Mouse (Mus musculus) kidney, adult 2 months (tissue): ENCODE measurements around the gene Ccdc88b. TPM values are rescaled to one million over a fixed set of nuclear protein-coding genes. Genes with fewer than 3 reads are reported as not detected.

Experiments used
- DNase-seq: peaks from one replicate; pipeline ENCODE4 v3.0.0; 2021
- H3K27ac ChIP-seq: fragments of 200-500 bp; 2 replicates; pipeline ENCODE4 v1.5.1; 2012; ENCODE audit warnings: low read depth, low read length, control low read depth, inconsistent platforms; ENCODE audit not compliant: insufficient read depth
- H3K27me3 ChIP-seq: fragments of 200-500 bp; replicated peaks from 2 replicates; pipeline ENCODE4 v1.6.1; 2012; ENCODE audit warnings: mild to moderate bottlenecking, moderate library complexity, low read length, inconsistent platforms; ENCODE audit not compliant: control insufficient read depth, insufficient read depth
- H3K36me3 ChIP-seq: fragments of 200-500 bp; 2 replicates; pipeline ENCODE4 v1.6.1; 2012; ENCODE audit warnings: mild to moderate bottlenecking, moderate library complexity, low read length, inconsistent platforms; ENCODE audit not compliant: control insufficient read depth, insufficient read depth
- H3K4me1 ChIP-seq: fragments of 200-500 bp; 2 replicates; pipeline ENCODE4 v1.6.1; 2011; ENCODE audit warnings: low read length; ENCODE audit not compliant: control insufficient read depth, insufficient read depth
- H3K4me3 ChIP-seq: fragments of 200-500 bp; 2 replicates; pipeline ENCODE4 v1.5.1; 2011; ENCODE audit warnings: mild to moderate bottlenecking, low read depth, low read length, control low read depth; ENCODE audit not compliant: insufficient read depth
- CTCF ChIP-seq: fragments of 200-500 bp; conservative IDR thresholded peaks from 2 replicates; pipeline ENCODE4 v1.5.1; 2011; ENCODE audit warnings: low read depth, mild to moderate bottlenecking, control low read depth, low read length, moderate library complexity, mixed read lengths; ENCODE audit not compliant: insufficient read depth, insufficient read length
- POLR2A ChIP-seq: fragments of 200-500 bp; IDR thresholded peaks from one replicate; pipeline ENCODE4 v1.6.1; 2011; ENCODE audit warnings: low read depth, low read length, control low read depth
- WGBS: fragments of 180-500 bp; shearing (Covaris S2); methylation state at CpG from one replicate; pipeline ENCODE4 v1.1.7; 2018; 5-methylcytosine and 5-hydroxymethylcytosine counted together
- polyA plus RNA-seq: library from polyadenylated mRNA; depleted of rRNA; stranded (reverse); fragments of >200 nt; gene quantifications from 2 replicates; pipeline ENCODE4 v1.2.3, GENCODE M21; 2012

Gene Ccdc88b
- polyA plus RNA-seq, 1 experiment: 2.1 TPM

DNA sequence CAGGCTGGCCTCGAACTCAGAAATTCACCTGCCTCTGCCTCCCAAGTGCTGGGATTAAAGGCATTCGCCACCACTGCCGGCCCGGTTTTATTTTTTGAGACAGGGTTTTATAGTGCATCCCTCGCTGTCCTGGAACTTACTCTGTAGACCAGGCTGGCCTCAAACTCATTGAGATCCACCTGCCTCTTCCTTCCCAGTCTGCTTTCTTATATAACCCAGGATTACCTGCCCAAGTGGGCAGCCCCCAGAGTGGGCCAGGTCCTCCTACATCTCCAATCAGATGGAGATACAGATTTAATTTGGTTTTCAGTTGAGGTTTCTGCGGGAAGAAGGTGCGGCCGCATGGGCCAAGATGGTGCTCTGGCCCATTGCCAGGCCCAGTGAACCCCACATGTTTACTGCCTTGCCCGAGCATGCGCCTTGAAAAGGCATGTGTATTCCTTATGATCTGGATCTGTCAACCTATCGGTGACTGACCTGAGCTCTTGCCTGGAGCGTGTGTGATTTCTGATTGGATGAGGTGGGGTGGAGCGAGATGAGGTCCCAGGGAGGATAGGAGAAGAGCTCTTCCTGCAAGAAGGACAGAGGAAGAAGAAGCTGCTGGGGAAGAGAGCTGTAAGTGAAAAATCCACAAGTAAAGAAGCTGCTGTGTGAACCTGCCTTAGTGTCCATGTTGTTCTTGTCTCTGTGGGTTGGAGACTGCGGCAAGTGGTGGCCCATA is 35.9 kb upstream of the Ccdc88b start:
- Histone ChIP-seq H3K4me3 (no peak overlapping the region), H3K27ac (no peak overlapping the region), H3K27me3 (no peaks in the 10 kb centered on the region), H3K36me3 (no peaks in the 10 kb centered on the region), H3K4me1 (0 out of 2 replicates have a peak, but pooled peaks cover 2% of the 10 kb centered on the region)
- no peak for DNase-seq
- TF ChIP-seq POLR2A (no peak), CTCF (no peak)
- WGBS: 96% methylated on average over 14 of the region's 14 CpGs

DNA sequence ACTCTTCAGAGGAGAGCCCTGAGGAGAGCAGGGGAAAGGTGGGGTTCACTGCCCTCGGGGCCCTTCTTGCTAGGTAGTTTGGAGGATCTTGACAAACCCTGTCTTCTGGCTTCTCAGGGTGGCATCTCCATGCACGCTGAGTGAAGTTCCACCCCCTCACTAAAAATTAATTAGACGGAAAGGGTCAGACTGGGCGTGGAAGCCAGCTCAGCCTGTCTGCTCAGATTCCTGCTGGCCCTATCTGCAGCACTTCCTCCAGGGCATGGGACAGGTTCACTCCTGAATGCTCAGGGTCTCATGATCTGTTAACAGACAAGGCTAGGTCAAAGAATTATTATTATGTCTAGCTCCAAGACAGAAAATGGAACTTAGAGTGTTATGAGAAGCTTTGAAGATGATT is 34.5 kb upstream of the Ccdc88b start:
- TF ChIP-seq CTCF (no peak), POLR2A (no peak)
- DNase-seq: peak; percentile 63
- H3K27ac ChIP-seq: no peak overlapping the region
- no peaks in the 10 kb centered on the region for H3K27me3 ChIP-seq
- no peak overlapping the region for H3K4me3 ChIP-seq
- H3K36me3 ChIP-seq: no peaks in the 10 kb centered on the region
- WGBS: 27% methylated on average over 4 of the region's 4 CpGs
- H3K4me1 ChIP-seq: 0 out of 2 replicates have a peak, but pooled peaks cover 2% of the 10 kb centered on the region

DNA sequence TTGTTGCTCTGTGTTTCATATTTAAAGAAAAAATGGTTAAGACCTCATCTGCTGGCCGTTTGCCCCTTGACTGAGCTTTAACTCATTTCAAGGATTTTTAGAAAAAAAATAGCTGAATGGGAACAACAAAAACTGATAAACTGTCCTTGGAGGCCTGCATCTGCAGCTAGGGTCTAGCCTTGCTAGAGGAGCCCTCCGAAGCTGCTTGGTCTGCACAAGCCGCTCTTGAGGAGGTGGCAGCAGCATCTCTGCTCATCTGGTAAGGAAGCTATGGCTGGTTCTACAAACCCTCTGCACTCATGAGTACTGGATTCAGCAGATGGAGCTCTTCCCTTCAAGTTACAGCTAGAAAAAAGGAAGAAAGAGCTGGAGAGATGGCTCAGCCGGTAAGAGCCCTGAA is 20.0 kb upstream of the Ccdc88b start:
- Histone ChIP-seq H3K27ac (no peak overlapping the region), H3K4me3 (no peak overlapping the region), H3K36me3 (no peaks in the 10 kb centered on the region), H3K4me1 (no peaks in the 10 kb centered on the region), H3K27me3 (no peaks in the 10 kb centered on the region)
- TF ChIP-seq POLR2A (no peak), CTCF (no peak)
- no peak for DNase-seq
- WGBS: 88% methylated on average over 4 of the region's 4 CpGs

DNA sequence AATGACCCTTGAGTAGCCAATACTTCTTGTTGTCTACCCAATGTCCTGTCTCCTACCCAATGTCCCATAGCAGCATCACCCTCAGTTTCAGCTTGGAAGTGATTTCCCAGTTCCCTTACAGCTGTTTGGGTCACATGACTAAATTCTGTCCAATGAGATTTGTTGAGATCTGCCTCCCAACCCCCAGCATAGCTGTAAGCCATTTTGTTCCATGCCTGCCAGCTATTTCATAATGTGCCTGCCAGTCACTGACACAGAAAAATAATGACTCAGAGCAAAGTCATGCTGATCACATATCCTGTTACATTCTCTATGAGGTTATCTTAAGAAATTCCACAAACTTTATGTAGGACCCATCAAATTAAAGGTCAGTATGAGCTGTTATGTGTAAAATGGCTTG is 18.8 kb upstream of the Ccdc88b start:
- Histone ChIP-seq H3K27me3 (no peaks in the 10 kb centered on the region), H3K36me3 (no peaks in the 10 kb centered on the region), H3K4me1 (peaks cover 5% of the 10 kb centered on the region), H3K4me3 (no peak overlapping the region), H3K27ac (no peak overlapping the region)
- no peak for DNase-seq
- no peak for TF ChIP-seq CTCF
- no peak for TF ChIP-seq POLR2A

DNA sequence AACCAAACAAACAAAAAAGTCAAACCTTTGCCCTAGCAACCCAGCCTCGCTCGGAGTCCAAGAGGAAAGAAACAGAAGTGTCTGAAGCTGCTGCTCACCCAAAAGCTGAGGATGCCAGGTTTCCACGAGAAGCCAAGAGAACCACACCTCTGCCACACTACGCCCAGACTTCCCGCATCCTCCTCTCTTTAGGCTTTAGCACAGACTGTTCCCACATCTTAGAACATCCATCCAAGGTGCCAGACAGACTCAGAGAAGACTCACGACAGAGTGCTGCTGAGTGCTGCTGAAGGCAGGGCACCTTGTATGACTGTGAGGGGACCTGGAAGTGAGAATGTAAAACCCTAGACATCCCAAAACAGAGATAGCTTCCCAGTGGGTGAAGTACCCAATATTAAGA is 17.8 kb upstream of the Ccdc88b start:
- TF ChIP-seq POLR2A (no peak), CTCF (no peak)
- Histone ChIP-seq H3K4me1 (peaks cover 15% of the 10 kb centered on the region), H3K4me3 (no peak overlapping the region), H3K27ac (no peak overlapping the region), H3K27me3 (no peaks in the 10 kb centered on the region), H3K36me3 (no peaks in the 10 kb centered on the region)
- no peak for DNase-seq
- 84% methylated on average over 6 of the region's 6 CpGs for WGBS

DNA sequence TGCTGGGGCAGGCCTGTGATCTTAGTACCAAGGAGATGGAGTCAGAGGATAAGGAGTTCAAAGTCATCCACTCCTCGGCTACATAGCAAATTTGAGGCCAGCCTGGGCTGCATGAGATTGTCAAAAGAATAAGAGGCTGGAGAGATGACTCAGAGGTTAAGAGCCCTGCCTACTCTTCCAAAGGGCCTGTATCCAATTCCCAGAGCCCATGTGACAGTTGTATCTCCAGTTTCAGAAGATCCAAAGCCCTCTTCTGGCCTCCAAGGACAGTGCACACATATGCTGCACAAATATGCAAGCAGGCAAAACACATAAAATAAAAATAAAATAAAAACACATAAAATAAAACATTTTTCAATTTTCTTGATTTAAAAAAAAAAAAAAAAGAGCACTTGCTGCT is 16.2 kb upstream of the Ccdc88b start:
- Histone ChIP-seq H3K27ac (no peak overlapping the region), H3K27me3 (no peaks in the 10 kb centered on the region), H3K36me3 (no peaks in the 10 kb centered on the region), H3K4me3 (no peak overlapping the region), H3K4me1 (peaks cover 17% of the 10 kb centered on the region)
- DNase-seq: no peak
- whole genome bisulfite sequencing: 84% methylated on average over 1 of the region's 1 CpGs
- TF ChIP-seq CTCF (no peak), POLR2A (no peak)

DNA sequence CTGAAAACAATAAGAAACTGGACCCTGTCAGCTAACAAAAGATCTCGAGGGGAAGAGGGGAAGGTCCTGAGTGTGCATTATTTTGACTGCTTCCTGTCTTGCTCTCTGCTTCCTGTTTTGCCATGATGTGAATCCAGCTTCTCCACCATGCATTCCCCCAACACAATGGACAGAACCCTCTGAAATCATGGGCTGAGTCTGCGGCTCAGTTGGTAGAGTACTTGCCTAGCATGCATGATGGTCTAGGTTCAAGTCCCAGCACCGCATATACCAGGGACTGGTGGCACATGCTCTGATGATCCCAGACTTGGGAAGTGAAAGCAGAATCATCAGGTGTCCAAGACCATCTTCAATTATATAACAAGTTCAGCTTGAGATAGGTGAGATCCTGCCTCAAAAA is 14.7 kb upstream of the Ccdc88b start:
- Histone ChIP-seq H3K36me3 (no peaks in the 10 kb centered on the region), H3K4me1 (peaks cover 20% of the 10 kb centered on the region), H3K4me3 (no peak overlapping the region), H3K27ac (no peak overlapping the region; the same call in 1 of the 2 replicates), H3K27me3 (no peaks in the 10 kb centered on the region)
- DNase-seq: no peak
- TF ChIP-seq POLR2A (no peak), CTCF (no peak)
- WGBS: 67% methylated on average over 3 of the region's 3 CpGs
